26 mouse cellular contexts compared by ENCODE assay signal in the genomic region with DNA sequence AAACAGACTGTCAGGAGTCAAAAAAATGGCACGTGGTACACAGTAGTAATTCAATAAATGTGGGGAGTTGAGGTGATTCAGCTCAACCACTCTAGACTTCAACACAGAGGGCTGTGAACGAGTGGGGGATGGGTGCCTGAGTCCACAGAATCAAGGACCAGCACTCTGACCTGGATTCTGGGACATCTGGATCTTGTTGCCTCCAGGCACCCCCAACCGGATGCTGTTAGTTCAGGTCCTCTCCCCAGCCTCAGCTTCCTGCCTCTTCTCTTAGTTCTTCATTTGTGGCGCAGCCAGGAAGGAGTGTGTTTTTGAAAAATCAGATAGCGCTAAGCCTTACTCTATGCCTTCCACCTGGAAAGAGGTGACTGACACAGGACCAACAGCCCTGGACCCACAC.
A peak's percentile ranks its signal among the peaks of the same experiment; 100 is the strongest.
DNase-seq lines count a peak whose midpoint lies in the region; ATAC-seq lines count a peak whose summit lies in the region.
"Had no signal": no experiment of that assay in that cellular context is flagged by ENCODE, and none has a peak within 500 bp of the region (broad histone marks: within the 10 kb centered on the region; RNA-seq: fewer than 3 reads in every experiment).

No protein-coding gene starts in this region.

- no peak overlapping the region for H3K27ac ChIP-seq in embryonic facial prominence, embryonic 14.5 days (replicated peaks; ENCODE audit: low read depth, low read length)
- peak overlapping the region; percentile 41; the same call in 1 of the 2 replicates for H3K27ac ChIP-seq in limb, embryonic 12.5 days
- H3K27ac ChIP-seq in neural tube, embryonic 15.5 days (replicated peaks): no peak overlapping the region
- H3K27ac ChIP-seq: embryonic facial prominence, embryonic 12.5 days; forebrain, embryonic 13.5 days; heart, embryonic 15.5 days; hindbrain, postnatal 0 days; kidney, embryonic 15.5 days; liver, embryonic 12.5 days; midbrain, embryonic 12.5 days had no signal

- peak; percentile 12 to 40 for DNase-seq in thymus, postnatal 10 days (ENCODE audit: low spot score in 2 of 2)
- DNase-seq in thymus, adult 18-20 months: no peak
- no peak for DNase-seq in embryonic facial prominence, embryonic 14.5 days (ENCODE audit: low spot score)
- DNase-seq in urinary bladder, postnatal 14 days (ENCODE audit: low spot score): no peak
- DNase-seq in liver: no peak
- DNase-seq: adrenal gland, adult 8-10 months; B cell, adult 2 months; cerebellum, adult 18-20 months; cerebellum, postnatal 14 days; heart, postnatal 36 days; kidney, adult 11 months; kidney, postnatal 36 days; lung, adult 2 months; lung, postnatal 14 days had no signal

- ATAC-seq in embryonic facial prominence, embryonic 14.5 days (ENCODE audit: low read depth): 0 out of 2 replicates have a peak, but pooled peaks have one; percentile 15
- no peak; the same call in 1 of the 2 replicates for ATAC-seq in limb, embryonic 12.5 days (ENCODE audit: insufficient number of reproducible peaks, insufficient read depth, low FRiP score, low TSS enrichment, low read depth)
- no peak for ATAC-seq in neural tube, embryonic 15.5 days (ENCODE audit: low FRiP score)
- ATAC-seq: forebrain, embryonic 13.5 days; hindbrain, postnatal 0 days; liver, embryonic 12.5 days; Patski had no signal

- H3K9ac ChIP-seq in embryonic facial prominence, embryonic 14.5 days (ENCODE audit: low read depth, low read length): no peak overlapping the region
- H3K9ac ChIP-seq in limb, embryonic 12.5 days (replicated peaks): no peak overlapping the region
- H3K9ac ChIP-seq in neural tube, embryonic 15.5 days (replicated peaks): no peak overlapping the region
- H3K9ac ChIP-seq: embryonic facial prominence, embryonic 12.5 days; forebrain, embryonic 13.5 days; heart, embryonic 15.5 days; kidney, embryonic 15.5 days; liver, embryonic 12.5 days; midbrain, embryonic 12.5 days had no signal

- H3K4me1 ChIP-seq in embryonic facial prominence, embryonic 14.5 days (ENCODE audit: control insufficient read depth, insufficient read depth, low read length): no peaks in the 10 kb centered on the region
- H3K4me1 ChIP-seq in limb, embryonic 12.5 days (replicated peaks): peaks cover 13% of the 10 kb centered on the region; the same call in 1 of the 2 replicates
- H3K4me1 ChIP-seq in neural tube, embryonic 15.5 days: peaks cover 26% of the 10 kb centered on the region
- H3K4me1 ChIP-seq: heart, embryonic 15.5 days; kidney, embryonic 15.5 days; liver, embryonic 12.5 days had no signal

- H3K4me3 ChIP-seq in embryonic facial prominence, embryonic 14.5 days (ENCODE audit: low read depth, low read length): no peak overlapping the region
- no peak overlapping the region for H3K4me3 ChIP-seq in limb, embryonic 12.5 days (replicated peaks)
- H3K4me3 ChIP-seq in neural tube, embryonic 15.5 days (replicated peaks): no peak overlapping the region
- H3K4me3 ChIP-seq: embryonic facial prominence, embryonic 12.5 days; erythroblast, embryonic 14.5 days; forebrain, embryonic 13.5 days; heart, embryonic 15.5 days; kidney, embryonic 15.5 days; liver, embryonic 12.5 days; midbrain, embryonic 12.5 days had no signal

- no peaks in the 10 kb centered on the region for H3K36me3 ChIP-seq in embryonic facial prominence, embryonic 14.5 days (ENCODE audit: control insufficient read depth, insufficient read depth, low read length)
- no peaks in the 10 kb centered on the region for H3K36me3 ChIP-seq in limb, embryonic 12.5 days
- no peaks in the 10 kb centered on the region; the same call in 1 of the 2 replicates for H3K36me3 ChIP-seq in neural tube, embryonic 15.5 days
- H3K36me3 ChIP-seq: embryonic facial prominence, embryonic 12.5 days; G1E; heart, embryonic 15.5 days; kidney, embryonic 15.5 days; liver, embryonic 12.5 days; midbrain, embryonic 12.5 days had no signal

- no peaks in the 10 kb centered on the region for H3K9me3 ChIP-seq in embryonic facial prominence, embryonic 14.5 days (ENCODE audit: control insufficient read depth, low read length)
- no peaks in the 10 kb centered on the region for H3K9me3 ChIP-seq in limb, embryonic 12.5 days
- H3K9me3 ChIP-seq in neural tube, embryonic 15.5 days (replicated peaks): no peaks in the 10 kb centered on the region
- H3K9me3 ChIP-seq: embryonic facial prominence, embryonic 12.5 days; forebrain, embryonic 13.5 days; heart, embryonic 15.5 days; kidney, embryonic 15.5 days; liver, embryonic 12.5 days; midbrain, embryonic 12.5 days had no signal

- WGBS in embryonic facial prominence, embryonic 14.5 days: 51% methylated on average over 5 of the region's 5 CpGs
- WGBS in limb, embryonic 12.5 days: 36% methylated on average over 5 of the region's 5 CpGs
- WGBS in neural tube, embryonic 15.5 days: 82% methylated on average over 5 of the region's 5 CpGs

- no peak overlapping the region for H3K4me2 ChIP-seq in embryonic facial prominence, embryonic 14.5 days (ENCODE audit: low read depth, low read length)
- H3K4me2 ChIP-seq in limb, embryonic 12.5 days: no peak overlapping the region
- no peak overlapping the region for H3K4me2 ChIP-seq in neural tube, embryonic 15.5 days
- H3K4me2 ChIP-seq: embryonic facial prominence, embryonic 12.5 days; forebrain, embryonic 13.5 days; heart, embryonic 15.5 days; kidney, embryonic 15.5 days; liver, embryonic 12.5 days; midbrain, embryonic 12.5 days had no signal

- H3K27me3 ChIP-seq in embryonic facial prominence, embryonic 14.5 days (replicated peaks; ENCODE audit: control insufficient read depth, insufficient read depth, low read length): no peaks in the 10 kb centered on the region
- H3K27me3 ChIP-seq in limb, embryonic 12.5 days: 0 out of 2 replicates have a peak, but pooled peaks cover 3% of the 10 kb centered on the region
- no peaks in the 10 kb centered on the region for H3K27me3 ChIP-seq in neural tube, embryonic 15.5 days (replicated peaks)
- H3K27me3 ChIP-seq: embryonic facial prominence, embryonic 12.5 days; forebrain, embryonic 13.5 days; heart, embryonic 15.5 days; kidney, embryonic 15.5 days; liver, embryonic 12.5 days; Patski had no signal

Comparison
In these comparisons a context has a peak if more than half of its experiments do, and no peak if none do; other contexts are left out.
1. DNase-seq: peak in thymus, postnatal 10 days (2 of 2); none in thymus, adult 18-20 months (0 of 2), embryonic facial prominence, embryonic 14.5 days (single experiment), urinary bladder, postnatal 14 days (single experiment) and liver (single experiment).